Mouse (Mus musculus) kidney, adult 8-10 months (tissue): ENCODE measurements at regions not wholly inside any gene's neighbourhood (a gene's known extent, or its start where the extent isn't known, plus 50 kb on each side); places are given as distances from the start of the nearest gene placed in this dataset.
A peak's percentile ranks its signal among the peaks of the same experiment; 100 is the strongest.

Source experiments
- DNase-seq, 2 experiments: peaks; one replicate each; pipeline ENCODE4 v3.0.0; 2022

DNA sequence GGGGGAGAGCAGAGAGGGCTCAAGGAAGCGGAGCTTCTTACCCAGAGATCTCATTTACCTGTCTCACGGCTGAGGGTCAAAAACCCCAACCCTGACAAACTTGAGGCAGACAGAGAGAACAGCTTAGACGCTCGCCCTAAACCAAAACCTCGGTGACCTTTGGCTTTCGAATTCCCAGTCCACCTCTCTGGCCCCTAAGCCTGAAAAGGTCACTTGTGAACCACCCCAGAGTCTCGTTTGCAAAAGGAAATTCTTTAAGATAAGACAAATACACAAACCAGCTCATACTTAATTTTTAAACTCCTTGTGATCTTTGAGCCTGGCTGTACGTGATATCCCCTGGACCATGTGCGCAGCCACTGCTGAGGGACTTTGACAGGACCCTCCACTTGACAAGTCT, 250.2 kb upstream of the Dio3 start:
- DNase-seq, result no peak

DNA sequence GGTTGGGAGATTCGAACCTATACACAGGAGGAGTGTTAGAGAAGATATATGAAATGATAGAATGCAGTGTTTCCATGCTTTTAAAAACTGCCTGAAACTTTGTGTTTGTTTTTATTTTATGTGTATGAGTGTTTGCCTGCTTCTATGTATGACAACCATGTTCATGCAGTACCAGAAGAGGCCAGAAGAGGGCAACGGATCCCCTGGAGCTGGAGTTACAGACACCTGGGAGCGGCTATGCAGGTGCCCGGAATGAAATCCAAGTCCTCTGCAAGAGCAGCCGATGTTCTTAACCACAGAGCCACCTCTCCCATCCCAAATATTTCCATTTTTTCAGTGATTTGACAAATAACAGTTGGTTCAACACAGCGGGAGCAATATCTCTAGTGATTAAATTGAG, 247.5 kb upstream of the Dio3 start:
- DNase-seq, result peak in 1 of 2 experiments; percentile 45

DNA sequence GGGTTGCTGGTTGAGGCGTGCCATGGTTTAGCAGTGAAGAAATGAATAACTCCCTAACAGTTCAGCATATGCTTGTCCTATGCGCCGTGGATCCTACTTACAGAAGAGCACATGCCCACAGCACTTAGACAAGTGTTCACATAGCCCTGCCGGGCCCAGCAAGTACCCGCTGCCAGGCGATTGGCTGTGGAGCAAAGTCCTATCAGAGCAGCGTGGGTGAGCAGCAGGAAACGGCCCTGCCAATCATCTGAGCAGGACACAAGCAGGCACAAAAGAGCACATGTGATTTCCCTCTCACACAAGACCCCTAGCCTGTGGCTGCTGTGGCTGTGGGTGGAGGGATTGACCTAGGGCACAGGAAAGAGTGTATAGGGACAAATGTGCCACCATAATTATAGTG, 243.7 kb upstream of the Dio3 start:
- no peak for DNase-seq

DNA sequence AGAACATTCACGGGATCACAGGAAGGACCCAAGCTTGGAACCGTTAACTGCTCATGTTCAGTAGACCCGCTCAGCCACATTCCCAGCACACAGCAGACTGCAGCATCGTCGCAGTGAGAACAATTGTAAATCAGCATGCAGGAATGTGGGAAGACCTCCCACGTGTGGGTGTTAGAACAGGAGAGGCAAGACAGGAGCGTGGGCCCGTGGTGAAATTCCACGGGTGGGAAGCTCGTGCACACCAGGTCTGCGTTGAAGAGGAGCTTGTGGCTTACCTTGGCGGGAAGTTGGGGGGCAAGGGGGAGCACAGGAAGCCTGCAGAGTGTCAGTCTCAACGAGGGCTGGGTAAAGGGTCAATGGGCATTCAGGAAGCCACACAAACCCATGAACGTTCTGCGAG, 238.2 kb upstream of the Dio3 start:
- DNase-seq, result no peak

DNA sequence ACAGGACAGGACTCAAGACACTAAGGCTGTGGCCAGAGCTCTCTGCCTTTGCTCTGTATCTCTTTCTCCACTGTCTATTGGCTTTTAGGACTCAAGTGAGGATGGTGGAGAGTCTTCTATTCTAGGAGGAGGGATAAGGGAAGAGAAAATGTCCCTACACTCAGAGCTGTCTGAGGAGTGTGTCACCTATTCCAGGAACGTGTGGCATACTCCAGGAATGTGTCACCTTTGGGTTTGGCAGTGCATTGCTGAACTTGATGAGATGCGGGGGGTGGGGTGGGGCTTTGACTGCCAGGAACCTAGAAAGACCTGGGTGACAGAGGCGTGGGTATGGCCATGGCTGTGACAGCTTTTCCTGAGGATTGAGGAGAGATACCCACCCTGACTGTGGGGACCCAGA, 237.1 kb upstream of the Dio3 start:
- no peak for DNase-seq

DNA sequence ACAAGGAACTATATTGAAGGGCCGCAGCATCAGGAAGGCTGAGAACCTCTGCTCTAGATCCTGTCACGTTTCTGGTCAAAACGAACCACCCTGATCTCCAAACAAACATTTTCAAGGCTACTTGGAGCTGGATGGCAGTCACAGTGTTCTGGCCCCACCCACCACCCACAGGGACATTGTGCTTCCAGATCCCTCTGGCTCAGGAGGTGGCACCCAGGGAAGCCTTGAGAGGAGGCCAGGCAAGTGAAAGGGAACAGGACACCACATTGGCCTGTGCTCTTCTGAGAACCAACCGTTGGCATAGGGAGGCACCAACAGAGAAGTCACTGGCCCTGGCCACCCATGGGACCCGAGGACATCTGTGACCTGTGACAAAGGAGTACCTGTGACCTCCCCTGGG, 234.6 kb upstream of the Dio3 start:
- DNase-seq, result no peak

DNA sequence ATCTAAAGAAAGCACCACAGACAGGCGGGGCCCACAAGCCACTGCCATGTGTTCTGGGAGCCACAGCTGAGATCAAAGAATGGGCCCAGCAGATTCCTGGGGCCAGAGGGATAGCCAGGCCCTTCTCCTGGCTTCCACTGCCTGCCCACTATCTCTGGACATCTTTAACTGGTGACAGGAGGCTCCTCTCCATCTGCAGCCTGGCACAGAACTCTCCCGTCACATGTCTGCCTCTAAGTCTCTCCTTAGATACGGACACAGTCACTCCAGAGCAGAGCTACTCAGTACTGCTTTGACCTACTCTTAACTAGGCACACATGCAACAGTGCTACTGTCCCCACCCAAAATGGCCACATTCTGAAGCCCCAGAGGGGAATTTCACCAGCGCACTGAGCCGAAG, 234.1 kb upstream of the Dio3 start:
- DNase-seq, result no peak

DNA sequence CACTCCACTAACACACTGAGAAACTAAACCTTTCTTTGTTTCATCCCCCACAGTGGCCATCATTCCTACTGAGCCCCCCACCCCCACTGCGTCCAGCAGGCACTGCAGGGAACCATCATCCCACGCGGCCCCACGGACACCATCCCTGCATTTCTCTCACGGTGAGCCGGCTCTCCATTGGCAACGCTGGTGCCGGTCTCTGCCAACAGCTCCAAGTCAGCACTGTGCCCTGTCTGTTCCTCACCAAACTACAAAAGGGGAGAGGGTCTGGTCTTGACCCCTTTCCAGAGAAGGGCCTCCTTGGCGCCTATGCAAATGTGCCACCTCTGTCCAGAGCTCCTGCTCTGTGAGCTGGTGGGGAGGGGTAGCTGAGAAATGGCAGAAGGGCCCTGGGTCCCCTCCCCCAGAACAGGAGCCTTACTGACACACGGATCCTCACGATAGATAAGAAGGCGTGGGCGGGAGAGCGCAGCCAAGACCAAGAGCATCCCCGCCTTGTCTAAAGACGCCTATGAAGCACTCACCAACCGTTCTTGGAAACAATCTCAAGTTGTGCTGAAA, 233.0 kb upstream of the Dio3 start:
- no peak for DNase-seq

DNA sequence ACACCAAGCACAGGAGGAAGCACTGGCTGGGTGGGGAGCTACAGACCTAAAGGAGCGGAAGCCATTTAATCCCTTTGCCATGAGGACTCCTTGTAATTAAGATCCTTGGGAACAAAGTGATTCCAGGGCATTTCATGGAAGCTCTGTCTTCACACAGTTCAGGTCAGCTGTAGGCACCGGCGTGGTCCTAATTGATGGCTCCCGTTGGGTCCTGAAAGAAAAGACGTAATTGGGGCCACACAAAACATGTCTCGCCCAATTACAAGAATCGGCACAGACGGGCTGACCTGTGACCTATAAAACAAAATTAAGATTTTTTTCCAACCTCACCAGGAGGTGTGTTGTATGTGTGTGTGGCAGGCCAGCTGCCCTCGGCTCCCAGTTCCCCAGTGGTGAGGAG, 232.3 kb upstream of the Dio3 start:
- DNase-seq, result no peak

DNA sequence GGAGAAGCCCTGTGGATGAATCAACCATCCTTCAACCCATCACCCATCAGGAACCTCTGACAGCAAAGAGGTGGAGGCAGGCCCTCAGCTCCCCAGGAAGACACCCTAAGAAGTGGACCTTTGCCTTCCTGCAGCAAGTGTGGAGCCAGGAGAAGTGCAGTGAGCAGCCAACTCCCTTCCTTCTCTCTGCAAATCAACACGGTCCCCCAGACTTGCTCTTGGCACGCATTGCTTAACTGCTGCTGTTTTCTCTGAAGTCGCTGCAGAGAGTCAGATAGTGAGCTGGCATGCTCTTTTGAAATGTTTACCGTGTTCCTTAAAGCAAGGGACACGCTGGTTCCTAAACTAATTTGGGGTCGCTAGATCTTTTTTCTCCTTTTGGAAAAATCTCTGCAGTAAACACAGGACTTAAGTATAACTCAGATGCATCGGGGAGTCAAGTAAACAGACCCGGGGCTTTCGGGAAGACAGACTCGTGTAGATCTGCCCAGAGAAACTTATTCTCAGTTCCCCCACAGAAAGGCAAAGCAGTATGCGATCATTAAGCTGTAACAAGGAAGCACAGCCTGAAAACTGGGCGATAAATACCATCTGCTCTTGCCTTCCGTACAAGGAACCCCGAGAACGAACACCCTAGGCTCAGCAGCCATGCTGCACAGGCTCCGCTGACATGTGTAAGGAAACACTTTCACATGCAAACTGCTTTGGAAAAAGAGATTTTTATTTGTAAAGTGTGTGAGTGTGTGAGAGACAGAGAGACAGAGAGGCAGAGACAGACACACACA, 231.2 kb upstream of the Dio3 start:
- no peak for DNase-seq

DNA sequence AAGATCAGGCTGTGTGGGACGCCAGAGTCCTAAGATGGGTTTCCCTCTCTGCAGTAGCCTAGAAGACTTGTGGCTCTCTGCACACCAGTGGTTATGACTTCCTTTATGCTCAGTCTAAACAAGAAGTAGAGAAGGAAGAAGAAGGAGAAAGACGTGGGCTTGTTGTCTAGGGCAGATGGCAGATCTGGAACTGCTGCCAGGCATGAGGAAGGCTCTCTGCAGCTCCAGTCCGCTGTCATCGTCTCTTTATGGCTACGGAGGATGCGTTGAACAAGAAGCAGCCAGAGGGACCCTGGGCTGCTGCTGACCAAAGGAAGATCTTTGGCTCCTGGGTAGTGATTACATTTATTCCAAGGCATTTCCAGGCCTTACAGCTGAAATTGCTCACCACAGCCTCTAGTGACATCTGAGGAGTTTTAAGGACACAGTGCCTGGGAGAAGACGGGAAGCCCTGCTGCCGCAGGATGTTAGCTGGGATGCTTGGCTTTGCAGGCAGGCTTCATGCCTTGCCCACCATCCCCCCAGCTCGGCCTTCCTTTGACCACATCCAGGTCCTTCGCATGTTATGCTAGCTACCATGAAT, 229.6 kb upstream of the Dio3 start:
- no peak for DNase-seq

DNA sequence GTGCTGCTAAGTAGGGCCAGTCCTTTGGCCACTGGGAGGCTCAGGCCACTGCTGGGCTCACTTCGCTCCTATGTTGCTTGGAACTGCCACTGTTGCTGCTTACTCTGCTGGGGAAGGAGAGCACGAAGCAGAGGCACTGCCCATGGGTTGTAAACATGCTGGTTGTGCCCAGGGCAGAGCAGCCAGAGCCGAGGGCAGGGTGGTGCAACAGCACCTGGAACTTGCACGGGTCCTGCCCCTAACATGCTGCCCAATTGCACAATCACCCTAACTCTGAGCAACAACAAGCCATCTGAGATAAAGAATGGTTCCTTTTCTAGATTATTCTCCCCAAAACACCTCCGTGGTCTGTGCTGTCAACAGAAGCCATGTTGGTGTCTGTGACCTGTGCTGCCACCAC, 219.5 kb upstream of the Dio3 start:
- no peak for DNase-seq

DNA sequence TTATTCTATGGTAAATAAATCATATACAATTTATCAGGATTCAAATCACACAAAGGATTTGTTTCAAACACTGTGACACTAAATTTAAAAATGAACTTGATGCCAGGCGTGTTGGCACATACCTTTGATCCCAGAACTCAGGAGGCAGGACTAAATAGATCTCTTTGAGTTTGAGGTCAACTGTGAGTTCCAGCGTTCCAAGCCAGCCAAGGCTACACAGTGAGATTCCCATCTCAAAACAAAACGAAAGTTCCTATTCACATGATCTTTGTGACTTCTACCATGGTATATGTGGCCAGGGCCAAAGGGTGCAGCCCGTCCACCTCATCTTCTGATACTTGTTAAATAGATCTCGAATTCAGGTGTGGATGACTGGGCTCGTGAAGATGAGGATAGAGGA, 216.9 kb upstream of the Dio3 start:
- no peak for DNase-seq

DNA sequence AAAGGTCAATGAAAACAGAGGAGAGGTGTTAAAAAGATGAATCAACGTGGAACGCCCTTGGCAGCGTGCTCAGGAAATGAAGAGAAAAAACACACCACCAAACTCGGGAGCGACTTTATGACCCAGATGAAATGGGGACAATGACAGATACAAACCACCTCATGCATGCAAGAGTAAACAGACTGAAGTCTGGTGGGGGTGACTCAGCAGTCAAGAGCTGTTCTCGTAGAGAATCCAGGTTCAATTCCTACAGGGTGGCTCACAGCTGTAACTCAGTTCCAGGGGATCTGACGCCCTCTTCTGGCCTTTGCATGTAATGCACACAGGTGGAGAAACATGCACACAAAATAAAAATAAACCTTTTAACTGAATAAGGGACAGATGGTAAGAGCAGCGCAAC, 215.9 kb upstream of the Dio3 start:
- no peak for DNase-seq

DNA sequence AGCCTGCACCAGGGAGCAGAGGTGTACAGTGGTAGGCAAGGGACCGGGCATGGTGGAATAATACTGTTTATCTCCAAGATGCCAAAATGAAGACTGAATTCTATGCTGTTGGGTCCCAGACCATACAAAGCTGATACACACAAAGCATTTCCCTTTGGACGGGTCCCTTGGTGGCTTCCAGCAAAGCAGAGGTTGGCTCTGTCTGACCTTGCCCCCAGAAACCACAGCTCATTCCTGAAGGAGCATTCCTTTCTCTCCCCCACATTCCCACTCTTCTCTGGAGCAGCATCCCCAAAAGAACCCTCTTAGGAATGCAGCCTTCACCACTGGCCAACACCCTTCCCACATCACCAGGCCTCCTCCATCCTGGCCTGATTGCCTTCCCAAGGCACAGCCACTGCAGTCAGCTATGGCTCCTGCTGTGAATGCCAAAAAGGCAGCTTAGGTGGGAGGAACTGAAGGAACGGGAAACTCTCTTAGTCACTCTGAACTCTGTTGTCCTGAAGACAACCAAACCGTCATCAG, 212.4 kb upstream of the Dio3 start:
- DNase-seq, result no peak

DNA sequence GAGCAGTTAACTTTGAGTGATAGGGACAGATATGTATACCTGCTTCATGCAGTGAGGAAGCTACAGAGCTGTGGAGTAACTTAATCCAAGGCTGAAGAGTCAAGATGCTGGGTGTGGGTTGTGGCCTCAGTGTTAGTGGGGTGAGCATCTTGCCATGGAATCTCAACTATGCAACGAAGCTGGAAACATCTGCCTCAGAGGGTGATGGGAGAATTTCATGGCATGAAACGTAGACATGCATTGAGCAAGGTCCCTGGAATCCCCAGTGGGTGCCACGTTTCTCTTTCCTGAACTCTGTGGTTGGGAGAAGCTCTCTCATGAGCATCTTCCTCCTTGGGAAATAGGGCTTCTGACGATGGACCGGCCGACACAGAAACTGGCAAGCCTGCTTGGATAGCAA, 208.4 kb upstream of the Dio3 start:
- no peak for DNase-seq

DNA sequence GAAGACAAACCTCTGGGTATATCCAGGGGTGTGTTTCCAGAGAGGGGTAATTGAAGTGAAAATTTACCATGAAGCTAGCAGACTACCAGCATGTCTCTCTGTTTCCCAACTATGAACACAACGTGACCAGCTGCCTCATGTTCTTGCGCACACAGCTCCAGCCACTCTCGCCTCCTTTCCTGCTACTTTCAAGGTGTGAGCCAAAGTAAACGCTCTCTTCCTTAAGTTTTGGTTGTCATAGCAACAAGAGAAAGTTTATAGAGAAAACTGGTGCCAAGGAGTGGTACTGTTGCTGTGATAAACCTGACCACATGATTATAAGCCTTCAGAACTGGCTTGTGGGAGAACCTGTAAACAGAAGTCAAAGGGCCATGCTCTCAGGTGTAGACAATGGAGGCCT, 207.0 kb upstream of the Dio3 start:
- DNase-seq, result no peak

DNA sequence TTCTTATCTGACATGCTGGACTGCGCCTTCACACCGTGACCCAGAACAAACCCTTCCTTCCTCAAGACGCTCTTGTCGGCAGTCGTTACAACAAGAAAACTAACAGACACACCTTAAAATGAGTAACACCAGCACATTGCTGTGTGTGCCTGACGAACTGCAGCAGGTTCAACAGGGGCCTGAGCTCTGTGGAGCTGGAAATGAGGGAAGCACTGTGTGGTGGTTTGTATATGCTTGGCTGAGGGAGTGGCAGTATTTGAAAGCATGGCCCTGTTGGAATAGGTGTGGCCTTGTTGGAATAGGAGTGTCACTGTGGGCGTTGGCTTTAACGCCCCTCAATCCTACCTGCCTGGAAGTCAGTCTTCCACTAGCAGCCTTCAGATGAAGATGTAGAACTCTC, 203.9 kb upstream of the Dio3 start:
- DNase-seq, result no peak

DNA sequence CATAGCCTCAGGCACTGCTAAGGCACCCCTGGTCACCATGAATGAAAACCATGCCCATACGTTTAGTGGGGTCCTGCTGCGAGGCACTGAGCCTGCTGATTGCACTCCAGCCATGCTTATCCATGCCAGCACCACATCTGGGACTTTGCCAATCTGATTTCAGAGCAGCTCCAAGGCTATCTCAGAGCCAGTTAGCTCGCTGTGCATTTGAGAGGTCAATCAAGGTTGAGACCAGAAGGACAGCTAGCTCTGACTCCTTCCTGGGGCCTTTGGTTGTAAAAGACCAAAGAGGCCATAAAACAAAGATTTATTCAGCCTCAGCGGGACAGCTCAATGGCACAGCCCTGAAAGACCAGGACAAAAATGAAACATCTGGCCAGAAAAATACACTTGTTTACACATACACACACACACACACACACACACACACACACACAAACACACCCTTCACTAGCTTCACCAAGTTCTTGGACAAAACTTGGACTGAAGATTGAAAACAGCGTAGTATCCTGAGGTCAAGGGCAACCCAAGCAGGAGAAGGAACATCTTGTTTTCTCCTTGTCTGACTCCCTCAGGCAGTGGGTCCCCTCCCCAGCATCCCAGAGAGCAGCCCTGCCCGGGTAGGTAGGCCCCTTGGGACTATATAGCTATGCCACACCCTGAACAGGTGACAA, 201.5 kb upstream of the Dio3 start:
- peak; percentile 32 to 45 for DNase-seq

DNA sequence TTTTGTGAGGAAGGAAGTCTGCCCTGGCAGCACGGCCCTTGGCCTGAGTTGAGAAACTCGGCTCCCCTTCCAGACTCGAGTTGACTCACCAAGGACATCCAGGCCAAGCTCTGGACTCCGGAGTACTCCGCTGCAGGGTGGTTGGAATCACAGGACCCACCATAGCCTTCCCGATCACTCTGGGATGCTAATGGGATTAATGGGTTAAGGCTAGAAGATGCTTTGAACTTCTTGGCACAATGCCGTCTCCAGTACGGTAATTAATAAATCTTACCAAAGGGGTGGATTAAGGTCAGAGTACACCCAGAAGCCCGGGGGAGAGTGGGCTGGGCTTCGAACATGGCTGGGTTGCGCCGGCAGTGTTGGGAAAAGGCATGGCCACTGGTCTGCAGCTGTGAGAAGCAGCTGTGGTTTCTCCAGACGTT, 200.8 kb upstream of the Dio3 start:
- peak; percentile 35 to 52 for DNase-seq

DNA sequence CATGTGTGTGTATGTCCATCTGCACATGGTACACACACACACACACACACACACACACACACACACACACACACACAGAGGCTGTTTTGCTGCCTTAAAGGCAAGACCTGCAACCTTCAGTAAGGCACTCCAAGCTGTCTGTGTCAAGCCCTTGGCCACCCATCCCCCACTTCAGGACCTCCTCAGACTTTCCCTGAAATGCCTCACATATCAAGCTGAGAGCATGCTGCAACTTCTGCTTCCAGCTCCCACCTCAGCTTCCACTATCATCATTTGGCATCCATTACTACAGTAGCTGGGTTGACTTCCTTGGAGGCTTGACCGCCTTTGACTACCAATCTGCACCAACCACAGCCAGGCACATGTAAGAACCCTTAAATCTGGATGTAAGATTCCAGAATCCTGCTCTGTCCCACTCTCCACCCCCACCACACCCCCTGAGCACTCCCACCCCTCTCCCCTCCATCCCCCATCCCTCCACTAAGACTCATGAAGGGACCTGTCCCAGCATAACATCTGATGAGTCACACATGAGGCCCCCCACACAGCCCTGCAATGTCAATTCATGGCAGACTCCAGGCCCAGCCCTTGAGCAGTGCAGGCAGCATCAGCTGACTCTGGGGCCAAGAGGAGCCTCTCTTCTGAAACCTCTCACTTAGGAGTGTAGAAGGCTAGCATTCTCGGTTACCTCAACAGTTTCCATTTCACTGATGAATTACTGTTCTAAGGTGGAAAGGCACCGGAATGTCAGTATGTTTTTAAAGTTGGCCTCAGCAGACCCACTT, 196.8 kb upstream of the Dio3 start:
- DNase-seq, result no peak

DNA sequence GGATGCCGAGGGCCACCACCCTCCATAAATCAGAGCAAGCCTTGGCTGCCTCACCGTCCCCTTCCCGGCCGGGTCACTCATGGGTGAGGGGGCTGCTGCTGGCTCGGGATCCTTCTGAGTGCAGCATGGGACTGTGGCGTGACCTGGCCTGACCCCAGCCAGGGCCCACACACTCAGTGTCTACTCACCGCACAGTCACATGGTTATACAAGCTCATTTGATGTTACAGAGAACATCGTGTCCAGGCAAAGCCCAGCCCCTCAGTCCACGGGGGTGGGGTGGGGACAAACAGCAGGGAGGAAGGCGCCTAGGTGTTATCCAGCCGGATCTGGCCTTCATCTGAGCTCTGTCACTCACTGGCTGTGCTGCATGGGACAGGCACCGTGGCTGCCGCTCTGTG, 195.9 kb upstream of the Dio3 start:
- DNase-seq, result peak; percentile 13 to 15

DNA sequence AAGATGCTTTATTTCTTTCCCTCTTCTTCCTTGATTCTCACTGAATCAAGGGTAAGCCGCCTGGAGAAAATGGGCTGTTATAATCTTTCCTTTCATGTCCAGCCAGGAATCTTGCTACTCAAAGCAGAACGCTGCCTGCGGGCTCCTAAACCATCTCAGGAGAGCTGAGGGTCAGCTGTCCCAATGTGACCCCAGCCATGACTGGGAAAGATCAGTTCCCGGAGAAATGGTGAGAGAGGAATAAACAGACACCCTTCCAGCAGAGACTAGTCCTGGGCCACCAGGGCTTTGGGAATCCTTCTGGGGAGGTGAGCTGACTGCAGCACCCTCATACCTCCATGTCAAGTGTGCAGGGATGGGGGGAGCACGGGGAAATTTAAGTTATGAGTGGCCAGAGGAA, 195.4 kb upstream of the Dio3 start:
- no peak for DNase-seq
